Comparison of ENCODE assay signal across 1 mouse cellular context in genomic region chr11:99065979-99066378, GRCm38 (mm10).
TF ChIP-seq lines count a peak whose summit lies in the region.

No protein-coding gene starts in this region.

TF ChIP-seq in CH12.LX, 34 proteins besides CTCF, POLR2A, EP300 and RAD21 (continued from another document):
- TF ChIP-seq USF2 (conservative IDR thresholded peaks at IDR 0.05; ENCODE audit: low read depth, low read length) (no peak), MAX (IDR thresholded peaks at IDR 0.05; ENCODE audit: low read length) (peak; percentile 93)
